Mouse (Mus musculus) brain, embryonic 14.5 days (tissue): ENCODE measurements around the gene Sema4g. TPM values are rescaled to one million over a fixed set of nuclear protein-coding genes. Genes with fewer than 3 reads are reported as not detected.

Experiments used
- DNase-seq: peaks from one replicate; pipeline ENCODE4 v3.0.0-alpha.2; 2011; ENCODE audit warnings: low read depth
- CTCF ChIP-seq: fragments of 200-500 bp; IDR thresholded peaks from 2 replicates; pipeline ENCODE4 v1.5.1; 2012; ENCODE audit warnings: inconsistent platforms, mild to moderate bottlenecking, moderate library complexity, borderline replicate concordance; ENCODE audit not compliant: insufficient read depth, insufficient read length; ENCODE audit errors: extremely low read depth
- POLR2A ChIP-seq: fragments of 200-500 bp; IDR thresholded peaks from 2 replicates; pipeline ENCODE4 v1.6.1; 2012; ENCODE audit warnings: mild to moderate bottlenecking, inconsistent platforms, borderline replicate concordance; ENCODE audit not compliant: poor library complexity, insufficient read depth, insufficient read length, severe bottlenecking; ENCODE audit errors: extremely low read depth
- polyA plus RNA-seq: library from polyadenylated mRNA; depleted of rRNA; stranded (reverse); fragments of >200 nt; gene quantifications from 2 replicates; pipeline ENCODE4 v1.2.3, GENCODE M21; 2012

Sema4g gene
- polyA plus RNA-seq, 1 experiment: 172 TPM

DNA sequence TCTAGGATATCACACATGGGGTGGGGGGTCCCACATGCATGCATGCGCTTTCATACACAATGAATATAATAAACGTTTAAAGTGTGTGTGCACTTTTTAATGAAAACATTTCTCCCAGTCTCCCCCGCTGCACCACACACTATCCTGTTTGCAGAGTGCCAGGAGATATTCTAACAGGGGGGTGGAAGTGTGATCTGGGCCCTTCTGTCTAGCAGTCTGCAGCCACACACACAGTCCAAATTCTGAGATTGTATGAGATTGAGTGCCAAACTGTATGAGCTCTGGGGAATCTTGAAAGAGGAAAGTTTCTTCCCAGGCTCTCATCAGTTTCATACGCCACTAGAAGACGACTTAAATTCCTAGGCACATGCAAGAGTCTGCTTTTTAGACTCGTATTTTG is 1.1 kb upstream of the Sema4g start:
- TF ChIP-seq CTCF (no peak), POLR2A (no peak)
- peak; percentile 70 for DNase-seq

- TF ChIP-seq CTCF (no peak), POLR2A (no peak)
- no peak for DNase-seq
Observed at GRCm38 (mm10) chr19:44988321-44988720, 580 bp upstream of the Sema4g start.

DNA sequence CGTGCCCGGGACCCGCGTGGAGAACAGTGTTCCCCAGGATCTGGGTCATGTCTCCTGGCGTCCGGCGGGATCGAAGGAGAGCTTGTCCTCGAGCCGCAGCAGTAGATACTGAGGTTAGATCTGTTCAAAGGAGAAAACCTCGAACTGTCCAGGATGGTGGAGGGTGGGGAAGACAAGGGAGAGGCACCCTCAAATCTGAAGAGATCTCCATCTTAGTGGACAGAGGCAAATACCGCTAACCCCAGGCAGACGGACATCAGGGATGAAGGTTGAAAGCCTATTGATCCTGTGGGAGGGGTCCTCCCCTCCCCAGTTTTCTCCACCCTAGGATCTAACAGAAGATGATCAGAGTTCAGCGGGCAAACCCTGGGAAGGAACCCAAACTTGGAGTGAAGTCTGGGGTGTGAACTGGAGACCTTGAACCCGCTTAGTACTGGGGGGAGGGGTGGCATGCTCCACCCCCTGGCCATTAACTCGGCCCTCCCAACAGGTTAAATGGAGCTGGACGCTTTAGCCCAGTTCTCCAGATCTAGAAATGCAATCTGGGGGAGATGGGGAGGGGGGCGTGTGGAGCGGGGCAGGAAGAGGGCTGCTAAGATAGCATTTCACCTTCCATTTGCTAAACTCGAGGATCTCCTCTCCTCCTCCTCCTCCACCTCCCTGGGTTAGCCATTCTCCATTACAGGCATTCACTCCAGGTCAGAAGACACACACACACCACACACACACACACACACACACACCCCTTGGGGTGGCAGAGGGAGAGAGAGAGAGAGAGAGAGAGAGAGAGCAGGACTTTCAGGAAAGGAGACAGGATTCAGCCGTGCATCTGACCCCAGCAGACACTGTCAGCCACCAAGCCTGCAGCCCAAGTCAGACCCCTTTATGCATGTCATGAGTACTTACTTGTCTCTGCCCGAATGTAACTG is 930 bp downstream of the Sema4g start:
- DNase-seq: peak; percentile 5
- no peak for TF ChIP-seq POLR2A
- TF ChIP-seq CTCF: no peak

DNA sequence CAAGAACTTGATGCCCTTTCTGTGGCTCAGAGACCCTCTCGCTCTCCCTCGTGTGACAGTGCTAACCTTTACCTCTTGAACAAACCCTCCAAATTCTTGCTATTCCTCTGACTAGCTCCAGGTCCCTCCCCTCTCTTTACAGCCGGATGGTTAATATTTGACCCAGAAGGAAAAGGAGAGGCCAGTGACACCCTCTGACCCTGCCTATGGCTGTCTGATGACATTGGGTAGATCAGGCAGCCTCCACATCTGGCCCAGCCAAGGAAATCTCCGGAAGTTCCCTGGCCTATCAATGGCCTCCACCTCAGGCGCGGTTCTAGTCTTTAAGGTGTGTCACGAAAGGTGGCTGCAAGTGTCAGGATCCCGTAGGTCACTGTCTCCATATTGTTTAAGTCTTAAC is 2.1 kb downstream of the Sema4g start:
- no peak for TF ChIP-seq POLR2A
- no peak for TF ChIP-seq CTCF

DNA sequence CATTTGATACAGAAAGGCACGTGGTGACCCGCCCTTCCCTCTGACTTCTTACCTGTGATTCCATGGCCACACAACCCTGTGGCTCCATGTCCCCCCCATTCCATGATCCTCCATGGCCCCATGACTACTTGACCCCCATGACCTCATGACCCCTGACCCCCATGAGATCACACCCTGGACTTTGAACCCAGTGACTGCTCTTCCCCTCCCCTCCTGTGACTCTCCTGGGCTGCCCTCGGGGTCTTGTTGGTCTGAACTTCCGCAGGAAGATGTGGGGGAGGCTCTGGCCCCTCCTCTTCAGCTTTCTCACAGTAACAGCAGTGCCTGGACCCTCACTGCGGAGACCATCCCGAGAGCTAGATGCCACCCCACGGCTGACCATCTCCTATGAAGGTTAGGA is 3.3 kb downstream of the Sema4g start:
- TF ChIP-seq POLR2A: no peak
- DNase-seq: no peak

More for the DNA sequence above, 2.1 kb downstream of the Sema4g start:
- no peak for DNase-seq

- no peak for DNase-seq
- TF ChIP-seq CTCF: no peak
- TF ChIP-seq POLR2A: no peak
Observed at GRCm38 (mm10) chr19:44992712-44993111, 3.8 kb downstream of the Sema4g start.

DNA sequence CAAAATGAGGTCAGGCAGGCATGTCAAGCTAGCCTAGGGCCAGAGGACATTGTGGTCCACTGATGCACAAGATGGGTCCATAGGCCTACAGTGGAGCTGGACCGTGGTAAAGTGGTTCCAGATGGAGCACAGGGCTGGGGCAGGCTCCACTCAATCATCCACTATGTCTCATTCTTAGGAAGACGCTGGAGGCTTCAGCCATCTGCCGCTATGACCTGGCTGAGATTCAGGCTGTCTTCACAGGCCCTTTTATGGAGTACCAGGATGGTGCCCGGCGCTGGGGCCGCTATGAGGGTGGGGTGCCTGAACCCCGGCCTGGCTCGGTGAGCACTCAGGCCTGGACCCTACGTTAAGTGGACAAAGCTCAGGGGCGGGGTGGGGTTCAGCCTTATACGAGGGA is 8.9 kb downstream of the Sema4g start:
- no peak for TF ChIP-seq POLR2A
- no peak for TF ChIP-seq CTCF
- DNase-seq: no peak

- DNase-seq: no peak
- TF ChIP-seq POLR2A (no peak), CTCF (no peak)
Observed at GRCm38 (mm10) chr19:44999647-45000046, 10.7 kb downstream of the Sema4g start.

GRCm38 (mm10) chr19:45002301-45002700 is 13.4 kb downstream of the Sema4g start:
- DNase-seq: no peak
- no peak for TF ChIP-seq POLR2A
- peak; percentile 25; the same call in 1 of the 2 replicates for TF ChIP-seq CTCF

DNA sequence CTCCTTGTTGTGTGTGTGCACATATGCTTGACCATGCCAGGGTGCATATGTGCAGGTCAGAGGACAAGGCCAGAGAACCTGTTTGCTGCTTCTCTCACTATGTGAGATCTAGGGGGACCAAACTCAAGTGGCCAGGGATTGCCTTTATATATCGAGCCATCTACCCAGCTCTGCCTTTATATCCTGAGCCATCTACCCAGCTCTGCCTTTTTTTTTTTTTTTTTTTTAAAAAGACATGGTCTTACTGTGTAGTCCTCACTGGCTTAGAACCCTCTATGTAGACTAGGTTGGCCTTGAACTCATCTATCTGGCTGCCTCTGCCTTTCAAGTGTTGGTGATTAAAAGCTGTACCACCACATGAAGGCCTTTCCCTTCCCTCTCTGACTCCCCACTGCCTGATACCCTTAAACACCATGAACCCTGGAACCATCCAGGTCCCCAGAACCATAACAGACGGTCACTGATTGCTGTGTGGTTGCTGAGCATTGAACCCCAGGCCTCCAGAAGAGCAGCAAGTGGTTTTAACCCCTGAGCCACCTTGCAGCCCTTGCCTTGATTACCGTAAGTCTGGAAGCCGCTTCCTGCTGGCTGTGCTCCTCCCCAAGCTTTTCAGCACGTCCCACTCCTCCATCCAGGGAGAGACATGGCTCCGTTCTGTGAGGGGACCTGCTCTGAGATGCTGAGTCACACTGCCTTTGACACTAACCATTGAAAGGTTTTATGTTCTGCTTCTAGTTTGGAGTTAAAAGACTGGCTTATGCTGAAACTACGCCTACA is 15.0 kb downstream of the Sema4g start:
- TF ChIP-seq CTCF: no peak
- no peak for TF ChIP-seq POLR2A
- no peak for DNase-seq

GRCm38 (mm10) chr19:45005444-45005843 is 16.5 kb downstream of the Sema4g start, which contains the start of gene Twnk:
Gene Twnk (plus strand): TSS chr19:45005663.
- peak; percentile 23 for DNase-seq

More at GRCm38 (mm10) chr19:45005444-45005843, 16.5 kb downstream of the Sema4g start, which contains the start of gene Twnk:
- TF ChIP-seq CTCF: no peak
- no peak for TF ChIP-seq POLR2A
